Mouse (Mus musculus) heart, embryonic 14.5 days (tissue): Measurements from ENCODE around the gene Rere. TPM values are rescaled to one million over a fixed set of nuclear protein-coding genes. Genes with fewer than 3 reads are reported as not detected.
"Not testable (repeated sequence)": the region's sequence is repeated elsewhere in the genome, so short reads cannot be mapped to it uniquely, and the experiment has no call there.

Source experiments
- ATAC-seq: fragments of 200-750 bp; cut with Nextera tagmentation; 2 replicates; pipeline ENCODE4 v1.8.0; 2017; ENCODE audit warnings: low read depth, moderate TSS enrichment; ENCODE audit not compliant: insufficient number of reproducible peaks, insufficient read depth, low FRiP score
- H3K27ac ChIP-seq, 2 experiments: fragments of 200-500 bp in 1 of 2; fragments of 300-500 bp in 1 of 2; sonication (generic) in 1 of 2; replicated peaks in 1 of 2; 2 replicates each; pipeline ENCODE4 v1.5.1; 2012 to 2014; ENCODE audit warnings: low read depth in 2 of 2, low read length in 2 of 2, control low read depth in 1 of 2, mild to moderate bottlenecking in 1 of 2, mixed read lengths in 1 of 2; ENCODE audit not compliant: control insufficient read depth in 1 of 2, insufficient read depth in 1 of 2
- H3K27me3 ChIP-seq: fragments of 300-500 bp; sonication (generic); 2 replicates; pipeline ENCODE4 v1.6.1; 2014; ENCODE audit warnings: mild to moderate bottlenecking, low read length, control low read depth; ENCODE audit not compliant: control insufficient read depth, insufficient read depth
- H3K36me3 ChIP-seq: fragments of 300-500 bp; sonication (generic); 2 replicates; pipeline ENCODE4 v1.6.1; 2014; ENCODE audit warnings: mild to moderate bottlenecking, control low read depth, low read length, mixed read lengths; ENCODE audit not compliant: control insufficient read depth, insufficient read depth
- H3K4me1 ChIP-seq, 2 experiments: fragments of 200-500 bp in 1 of 2; fragments of 300-500 bp in 1 of 2; sonication (generic) in 1 of 2; 2 replicates each; pipeline ENCODE4 v1.6.1; 2012 to 2014; ENCODE audit warnings: low read length in 2 of 2, control low read depth in 1 of 2, mixed read lengths in 1 of 2; ENCODE audit not compliant: control insufficient read depth in 2 of 2, insufficient read depth in 2 of 2
- H3K4me2 ChIP-seq: fragments of 300-500 bp; sonication (generic); 2 replicates; pipeline ENCODE4 v1.6.1; 2014; ENCODE audit warnings: mild to moderate bottlenecking, low read length
- H3K4me3 ChIP-seq, 2 experiments: fragments of 200-500 bp in 1 of 2; fragments of 300-500 bp in 1 of 2; sonication (generic) in 1 of 2; 2 replicates each; pipeline ENCODE4 v1.5.1; 2012 to 2014; ENCODE audit warnings: low read length in 2 of 2, mild to moderate bottlenecking in 2 of 2, control low read depth in 1 of 2, low read depth in 1 of 2, moderate library complexity in 1 of 2; ENCODE audit not compliant: control insufficient read depth in 1 of 2, insufficient read depth in 1 of 2
- H3K9ac ChIP-seq: fragments of 300-500 bp; sonication (generic); 2 replicates; pipeline ENCODE4 v1.6.1; 2014; ENCODE audit warnings: mild to moderate bottlenecking, low read length
- H3K9me3 ChIP-seq: fragments of 300-500 bp; sonication (generic); 2 replicates; pipeline ENCODE4 v1.6.1; 2016; ENCODE audit warnings: low read length, control low read depth; ENCODE audit not compliant: control insufficient read depth
- WGBS: fragments of 180-500 bp; shearing (Covaris S2); extraction: QIAGEN DNeasy Blood & Tissue Kit; methylation state at CpG from one replicate; pipeline ENCODE4 v1.1.7; 2014; 5-methylcytosine and 5-hydroxymethylcytosine counted together
- polyA plus RNA-seq: library from polyadenylated mRNA; unstranded; fragments of >200 nt; fragmentation: Nextera tagmentation; extraction: Ambion mirVana; gene quantifications from 2 replicates; pipeline ENCODE4 v1.2.1, GENCODE M21; 2014

Gene Rere
- polyA plus RNA-seq, 1 experiment from 2014 or later = 28.5 TPM

- no peak overlapping the region for H3K27ac ChIP-seq
- no peak overlapping the region for H3K4me2 ChIP-seq
- 60% methylated on average over 7 of the region's 7 CpGs for WGBS
- no peaks in the 10 kb centered on the region for H3K27me3 ChIP-seq
- H3K9me3 ChIP-seq = no peaks in the 10 kb centered on the region
- no peak overlapping the region for H3K9ac ChIP-seq
- peaks cover 11 to 12% of the 10 kb centered on the region in 2 experiments; a peak in 3 of 4 replicates for H3K4me1 ChIP-seq
- ATAC-seq = no peak
- H3K4me3 ChIP-seq = no peak overlapping the region
- no peaks in the 10 kb centered on the region for H3K36me3 ChIP-seq
Measured at GRCm38 (mm10) chr4:150264903-150265302, 16.5 kb upstream of the Rere start.

DNA sequence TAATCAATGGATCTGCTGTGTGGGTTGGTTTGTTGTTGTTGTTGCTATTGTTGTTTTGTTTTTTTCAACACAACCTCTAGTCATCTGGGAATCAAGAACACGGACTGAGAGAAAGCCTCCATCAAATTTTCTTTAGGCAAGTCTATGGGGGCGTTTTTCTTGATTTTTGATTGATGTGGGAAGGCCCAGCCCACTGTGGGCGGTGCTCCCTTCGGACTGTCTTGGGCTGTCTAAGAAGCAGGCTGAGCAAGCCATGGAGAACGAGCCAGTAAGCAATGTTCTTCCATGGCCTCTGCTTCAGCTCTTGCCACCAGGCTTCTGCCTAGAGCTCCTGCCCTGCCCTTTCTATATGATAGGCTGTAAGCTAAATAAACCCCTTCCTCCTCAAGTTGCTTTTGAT, 16.0 kb upstream of the Rere start:
- Histone ChIP-seq H3K4me2 (no peak overlapping the region), H3K9ac (no peak overlapping the region), H3K36me3 (no peaks in the 10 kb centered on the region), H3K9me3 (no peaks in the 10 kb centered on the region), H3K27me3 (no peaks in the 10 kb centered on the region), H3K4me1 (peaks cover 12 to 14% of the 10 kb centered on the region in 2 experiments; a peak in 3 of 4 replicates), H3K27ac (no peak overlapping the region), H3K4me3 (no peak overlapping the region)
- no peak for ATAC-seq
- 69% methylated on average over 5 of the region's 5 CpGs for WGBS

GRCm38 (mm10) chr4:150266655-150267223, 14.7 kb upstream of the Rere start:
- WGBS = 79% methylated on average over 21 of the region's 21 CpGs
- Histone ChIP-seq H3K9me3 (no peaks in the 10 kb centered on the region), H3K36me3 (no peaks in the 10 kb centered on the region), H3K9ac (no peak overlapping the region), H3K27me3 (no peaks in the 10 kb centered on the region), H3K4me1 (peaks cover 12 to 15% of the 10 kb centered on the region in 2 experiments), H3K4me3 (no peak overlapping the region), H3K27ac (no peak overlapping the region), H3K4me2 (no peak overlapping the region)
- ATAC-seq = no peak

GRCm38 (mm10) chr4:150268674-150269653, 12.5 kb upstream of the Rere start:
- 80% methylated on average over 33 of the region's 33 CpGs for WGBS
- Histone ChIP-seq H3K4me2 (no peak overlapping the region), H3K27ac (peak overlapping the region; percentile 21 to 61; a peak in 3 of 4 replicates), H3K27me3 (no peaks in the 10 kb centered on the region), H3K9me3 (no peaks in the 10 kb centered on the region), H3K36me3 (no peaks in the 10 kb centered on the region), H3K4me1 (peaks cover 23 to 30% of the 10 kb centered on the region in 2 experiments), H3K4me3 (no peak overlapping the region), H3K9ac (no peak overlapping the region)
- ATAC-seq = no peak

GRCm38 (mm10) chr4:150269679-150270078, 11.8 kb upstream of the Rere start:
- H3K4me1 ChIP-seq = peaks cover 23 to 30% of the 10 kb centered on the region in 2 experiments
- no peak overlapping the region for H3K4me2 ChIP-seq
- H3K9ac ChIP-seq = no peak overlapping the region
- peak overlapping the region; percentile 61 to 80 for H3K27ac ChIP-seq
- no peaks in the 10 kb centered on the region for H3K36me3 ChIP-seq
- no peaks in the 10 kb centered on the region for H3K27me3 ChIP-seq
- 0 out of 2 replicates have a peak, but pooled peaks have one; percentile 51 for ATAC-seq
- 14% methylated on average over 7 of the region's 7 CpGs for WGBS
- no peaks in the 10 kb centered on the region for H3K9me3 ChIP-seq
- H3K4me3 ChIP-seq = no peak overlapping the region

GRCm38 (mm10) chr4:150270718-150271117, 10.7 kb upstream of the Rere start:
- H3K27me3 ChIP-seq, ATAC-seq, H3K27ac ChIP-seq, H3K36me3 ChIP-seq, H3K4me3 ChIP-seq, H3K9me3 ChIP-seq, H3K4me2 ChIP-seq, H3K9ac ChIP-seq: not testable (repeated sequence)
- H3K4me1 ChIP-seq = peaks cover 23 to 30% of the 10 kb centered on the region in 2 experiments
- 64% methylated on average over 3 of the region's 4 CpGs for WGBS

DNA sequence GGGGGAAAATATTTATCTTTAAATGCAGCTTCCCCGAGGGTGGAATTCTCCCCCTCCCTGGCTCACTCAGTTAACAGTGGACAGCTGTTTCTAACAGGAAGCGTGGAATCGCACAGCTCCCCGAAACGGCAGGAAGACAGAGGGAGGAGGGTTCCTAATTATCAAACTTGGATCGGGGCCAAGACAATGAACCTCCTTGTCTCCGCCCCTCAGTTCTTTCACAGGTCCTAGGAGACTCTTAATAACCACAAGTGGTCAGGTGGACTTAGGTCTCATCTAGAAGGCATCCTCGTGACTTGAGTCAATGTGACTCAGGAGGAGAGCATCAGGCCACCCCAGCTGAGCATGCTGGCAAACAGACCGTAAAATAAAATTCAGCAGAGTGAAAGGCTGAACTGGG, 8.7 kb upstream of the Rere start:
- Histone ChIP-seq H3K4me1 (peaks cover 23 to 30% of the 10 kb centered on the region in 2 experiments), H3K9ac (peak overlapping the region; percentile 38; the same call in 1 of the 2 replicates), H3K27me3 (no peaks in the 10 kb centered on the region), H3K4me2 (peak overlapping the region; percentile 31; the same call in 1 of the 2 replicates), H3K9me3 (no peaks in the 10 kb centered on the region), H3K27ac (peak overlapping the region; percentile 61 to 75), H3K4me3 (no peak overlapping the region), H3K36me3 (no peaks in the 10 kb centered on the region)
- ATAC-seq = peak; percentile 64
- WGBS = 18% methylated on average over 9 of the region's 9 CpGs
